Mouse (Mus musculus) embryonic fibroblast, embryonic 13.5 days (primary cell): ENCODE results near the gene Eva1b.

Experiments
- CTCF ChIP-seq: IDR thresholded peaks from 2 replicates; pipeline ENCODE4 v1.5.1; 2011; ENCODE audit warnings: mild to moderate bottlenecking, control low read depth, low read length, moderate library complexity, borderline replicate concordance; ENCODE audit not compliant: insufficient read depth
- POLR2A ChIP-seq: IDR thresholded peaks from 2 replicates; pipeline ENCODE4 v1.6.1; 2011; ENCODE audit warnings: low read depth, mild to moderate bottlenecking, control low read depth, low read length, moderate library complexity

- TF ChIP-seq POLR2A (no peak), CTCF (no peak)
Measured at GRCm38 (mm10) chr4:126134639-126135038, 12.9 kb upstream of the Eva1b start.
